Mouse (Mus musculus) cortical plate, adult 2 months (tissue): ENCODE results near the gene Man1b1.

Experiments used
- CTCF ChIP-seq: fragments of 200-500 bp; IDR thresholded peaks from 2 replicates; pipeline ENCODE4 v1.5.1; 2011; ENCODE audit warnings: mild to moderate bottlenecking, control low read depth, low read length; ENCODE audit not compliant: insufficient read depth; ENCODE audit errors: extremely low read depth
- POLR2A ChIP-seq: fragments of 200-500 bp; IDR thresholded peaks from 2 replicates; pipeline ENCODE4 v1.6.1; 2011; ENCODE audit warnings: mild to moderate bottlenecking, low read length, control low read depth; ENCODE audit not compliant: insufficient read depth; ENCODE audit errors: extremely low read depth

DNA sequence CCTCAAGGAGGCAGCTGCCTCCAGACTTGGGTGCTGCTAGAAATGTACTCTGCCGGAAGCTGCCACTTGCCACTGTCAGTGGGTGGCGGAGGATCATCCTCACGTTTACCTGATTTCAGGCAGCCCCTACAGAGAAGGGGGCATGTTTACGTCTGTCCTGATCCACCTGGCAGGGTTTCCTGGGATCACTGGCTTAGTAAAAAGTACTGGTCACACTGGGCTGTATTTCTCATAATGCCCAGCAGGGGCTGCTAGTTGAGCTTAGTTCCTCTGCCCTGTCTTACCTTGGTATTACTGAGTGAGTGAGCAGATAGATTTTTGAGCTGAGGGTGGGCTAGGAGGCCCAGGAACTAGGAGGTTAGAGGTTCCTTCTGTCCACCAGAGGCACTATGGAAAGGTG is 44.5 kb downstream of the Man1b1 start:
- peak; percentile 85 for TF ChIP-seq CTCF
- no peak for TF ChIP-seq POLR2A
